Mouse (Mus musculus) kidney, adult 2 months (tissue): ENCODE data around the gene Nell1.

Source experiments
- CTCF ChIP-seq: fragments of 200-500 bp; conservative IDR thresholded peaks from 2 replicates; pipeline ENCODE4 v1.5.1; 2011; ENCODE audit warnings: low read depth, mild to moderate bottlenecking, control low read depth, low read length, moderate library complexity, mixed read lengths; ENCODE audit not compliant: insufficient read depth, insufficient read length
- POLR2A ChIP-seq: fragments of 200-500 bp; IDR thresholded peaks from one replicate; pipeline ENCODE4 v1.6.1; 2011; ENCODE audit warnings: low read depth, low read length, control low read depth

GRCm38 (mm10) chr7:50485304-50485703 is 510.6 kb downstream of the Nell1 start:
- peak; percentile 47; the same call in 1 of the 2 replicates for TF ChIP-seq CTCF
- no peak for TF ChIP-seq POLR2A
